Comparison of ENCODE assay signal across 15 mouse cellular contexts in genomic region chr4:97569320-97569719, GRCm38 (mm10).
"Had no signal": no experiment of that assay in that cellular context is flagged by ENCODE, and none has a peak within 500 bp of the region (broad histone marks: within the 10 kb centered on the region; RNA-seq: fewer than 3 reads in every experiment).

No protein-coding gene starts in this region.

- DNase-seq: kidney, adult 18-20 months; kidney, adult 9 months; kidney, postnatal 25 days; layer of hippocampus, adult 9-11 months; lung, adult 18-20 months; lung, postnatal 10 days; lung, postnatal 36 days; midbrain, embryonic 14.5 days; thymus, adult 18-20 months; thymus, postnatal 36 days had no signal

- H3K27me3 ChIP-seq: lung, embryonic 15.5 days had no signal

- H3K4me1 ChIP-seq: lung, embryonic 15.5 days had no signal

- H3K4me3 ChIP-seq: layer of hippocampus, adult 2 months; lung, embryonic 15.5 days had no signal

- H3K9me3 ChIP-seq: lung, embryonic 15.5 days had no signal

- H3K9ac ChIP-seq: liver, embryonic 14.5 days; lung, embryonic 15.5 days had no signal

- H3K27ac ChIP-seq: kidney, postnatal 0 days; layer of hippocampus, adult 2 months; liver, embryonic 14.5 days; lung, embryonic 15.5 days had no signal

- H3K4me2 ChIP-seq: lung, embryonic 15.5 days; midbrain, embryonic 11.5 days had no signal

- H3K36me3 ChIP-seq: lung, embryonic 15.5 days had no signal
